Mouse (Mus musculus): ENCODE results near the gene Krt87. TPM values are rescaled to one million over a fixed set of nuclear protein-coding genes. Genes with fewer than 3 reads are reported as not detected.

Krt87 gene
- total and polyA plus RNA-seq, 3 experiments: not detected

- peaks cover 0 to 2% of the 10 kb centered on the region in 2 experiments; a peak in 2 of 4 replicates for H3K27me3 ChIP-seq (ENCODE audit: control insufficient read depth in 1 of 2, insufficient read depth in 2 of 2, low read length in 2 of 2)
- H3K36me3 ChIP-seq (ENCODE audit: control insufficient read depth in 1 of 2, insufficient read depth in 2 of 2, low read length in 2 of 2): no peaks in the 10 kb centered on the region
- DNase-seq (ENCODE audit: low read depth, low spot score): no peak
- no peaks in the 10 kb centered on the region for H3K4me1 ChIP-seq (ENCODE audit: control insufficient read depth in 1 of 2, insufficient read depth in 2 of 2, low read length in 2 of 2)
- no peaks in the 10 kb centered on the region for H3K9me3 ChIP-seq (replicated peaks; ENCODE audit: insufficient read depth, low read length)
- H3K27ac ChIP-seq (ENCODE audit: control insufficient read depth, low read depth, low read length): no peak overlapping the region
- no peaks in the 10 kb centered on the region for H3K79me2 ChIP-seq (ENCODE audit: control insufficient read depth, insufficient read depth, low read length, poor library complexity)
- no peak overlapping the region for H3K9ac ChIP-seq (ENCODE audit: control insufficient read depth, low read depth, low read length, poor library complexity, severe bottlenecking)
- H3K4me3 ChIP-seq (ENCODE audit: control insufficient read depth in 1 of 2, insufficient read depth in 1 of 2, low read depth in 2 of 2, low read length in 2 of 2): no peak overlapping the region
- TF ChIP-seq HCFC1 (IDR thresholded peaks at IDR 0.05; ENCODE audit: low read depth, low read length): no peak
- no peak for TF ChIP-seq MYC (IDR thresholded peaks at IDR 0.05; ENCODE audit: low read depth, low read length)
- no peak for TF ChIP-seq POLR2AphosphoS2 (IDR thresholded peaks at IDR 0.05; ENCODE audit: low read length)
- TF ChIP-seq ZNF384 (IDR thresholded peaks at IDR 0.05; ENCODE audit: low read depth, low read length): no peak
- TF ChIP-seq ELF1 (IDR thresholded peaks at IDR 0.05; ENCODE audit: low read depth, low read length): no peak
- no peak for TF ChIP-seq BHLHE40 (IDR thresholded peaks at IDR 0.05; ENCODE audit: borderline replicate concordance, low read depth, low read length)
- no peak for TF ChIP-seq TCF12 (IDR thresholded peaks at IDR 0.05; ENCODE audit: low read depth, low read length)
- no peak for TF ChIP-seq EP300 (IDR thresholded peaks at IDR 0.05; ENCODE audit: low read depth in 1 of 2, low read length in 2 of 2)
- TF ChIP-seq ZC3H11A (IDR thresholded peaks at IDR 0.05; ENCODE audit: low read depth, low read length): no peak
- no peak for TF ChIP-seq POLR2A (IDR thresholded peaks at IDR 0.05; ENCODE audit: control insufficient read depth in 1 of 2, insufficient read depth in 1 of 2, low read depth in 1 of 2, low read length in 2 of 2, poor library complexity in 1 of 2)
- no peak for TF ChIP-seq MAX (IDR thresholded peaks at IDR 0.05; ENCODE audit: low read length)
- TF ChIP-seq CHD2 (IDR thresholded peaks at IDR 0.05; ENCODE audit: low read length): no peak
- no peak for TF ChIP-seq KAT2A (conservative IDR thresholded peaks at IDR 0.05; ENCODE audit: low read depth, low read length)
- no peak for TF ChIP-seq NELFE (IDR thresholded peaks at IDR 0.05; ENCODE audit: low read depth, low read length)
- no peak for TF ChIP-seq MYB (IDR thresholded peaks at IDR 0.05; ENCODE audit: low read depth, low read length)
Measured at GRCm38 (mm10) chr15:101392251-101392650, 46.4 kb downstream of the Krt87 start.

- Histone ChIP-seq H3K9ac (ENCODE audit: control insufficient read depth, low read depth, low read length, poor library complexity, severe bottlenecking) (no peak overlapping the region), H3K4me1 (ENCODE audit: control insufficient read depth in 1 of 2, insufficient read depth in 2 of 2, low read length in 2 of 2) (no peaks in the 10 kb centered on the region), H3K27ac (ENCODE audit: control insufficient read depth, low read depth, low read length) (no peak overlapping the region), H3K79me2 (ENCODE audit: control insufficient read depth, insufficient read depth, low read length, poor library complexity) (no peaks in the 10 kb centered on the region), H3K36me3 (ENCODE audit: control insufficient read depth in 1 of 2, insufficient read depth in 2 of 2, low read length in 2 of 2) (no peaks in the 10 kb centered on the region), H3K27me3 (ENCODE audit: control insufficient read depth in 1 of 2, insufficient read depth in 2 of 2, low read length in 2 of 2) (no peaks in the 10 kb centered on the region), H3K4me3 (ENCODE audit: control insufficient read depth in 1 of 2, insufficient read depth in 1 of 2, low read depth in 2 of 2, low read length in 2 of 2) (no peak overlapping the region), H3K9me3 (replicated peaks; ENCODE audit: insufficient read depth, low read length) (no peaks in the 10 kb centered on the region)
- no peak for DNase-seq (ENCODE audit: low read depth, low spot score)
- TF ChIP-seq JUND (IDR thresholded peaks at IDR 0.05; ENCODE audit: low read depth, low read length): no peak
- TF ChIP-seq TBP (IDR thresholded peaks at IDR 0.05; ENCODE audit: low read depth, low read length): no peak
- no peak for TF ChIP-seq GATA1 (IDR thresholded peaks at IDR 0.05; ENCODE audit: low read depth, low read length)
- TF ChIP-seq EP300 (IDR thresholded peaks at IDR 0.05; ENCODE audit: low read depth in 1 of 2, low read length in 2 of 2): no peak
- no peak for TF ChIP-seq ZNF384 (IDR thresholded peaks at IDR 0.05; ENCODE audit: low read depth, low read length)
- no peak for TF ChIP-seq E2F4 (IDR thresholded peaks at IDR 0.05; ENCODE audit: borderline replicate concordance, low read depth, low read length)
- no peak for TF ChIP-seq BHLHE40 (IDR thresholded peaks at IDR 0.05; ENCODE audit: borderline replicate concordance, low read depth, low read length)
- TF ChIP-seq POLR2AphosphoS2 (IDR thresholded peaks at IDR 0.05; ENCODE audit: low read length): no peak
- no peak for TF ChIP-seq MAFK (IDR thresholded peaks at IDR 0.05; ENCODE audit: borderline replicate concordance, low read depth, low read length)
- TF ChIP-seq NRF1 (IDR thresholded peaks at IDR 0.05; ENCODE audit: insufficient read depth, low read depth, low read length, poor library complexity, severe bottlenecking): no peak
- no peak for TF ChIP-seq CHD1 (IDR thresholded peaks at IDR 0.05; ENCODE audit: low read depth, low read length)
- TF ChIP-seq UBTF (IDR thresholded peaks at IDR 0.05; ENCODE audit: borderline replicate concordance, insufficient read depth, low read depth, low read length): no peak
- no peak for TF ChIP-seq MXI1 (IDR thresholded peaks at IDR 0.05; ENCODE audit: low read depth, low read length)
Measured at GRCm38 (mm10) chr15:101390203-101390602, 48.4 kb downstream of the Krt87 start.

Measured in MEL (cell line).